Mouse (Mus musculus): ENCODE data around the gene Ifne. TPM values are rescaled to one million over a fixed set of nuclear protein-coding genes. Genes with fewer than 3 reads are reported as not detected.
"Not testable (repeated sequence)": the region's sequence is repeated elsewhere in the genome, so short reads cannot be mapped to it uniquely, and the experiment has no call there.

Gene Ifne
- polyA plus RNA-seq, 1 experiment from 2014 or later = not detected

GRCm38 (mm10) chr4:88864599-88864998, 15.4 kb downstream of the Ifne start:
- Histone ChIP-seq H3K36me3 (no peaks in the 10 kb centered on the region), H3K4me2 (no peak overlapping the region)
- ATAC-seq (ENCODE audit: insufficient read depth, low FRiP score, low read depth) = no peak

GRCm38 (mm10) chr4:88863309-88863708, 16.7 kb downstream of the Ifne start:
- H3K4me3 ChIP-seq (replicated peaks) = no peak overlapping the region
- H3K9me3 ChIP-seq = no peaks in the 10 kb centered on the region
- peaks cover 7% of the 10 kb centered on the region; the same call in 1 of the 2 replicates for H3K4me1 ChIP-seq
- H3K9ac ChIP-seq = no peak overlapping the region
- ATAC-seq (ENCODE audit: insufficient read depth, low FRiP score, low read depth) = no peak
- no peak overlapping the region for H3K27ac ChIP-seq
- no peaks in the 10 kb centered on the region for H3K36me3 ChIP-seq
- H3K27me3 ChIP-seq (replicated peaks) = 0 out of 2 replicates have a peak, but pooled peaks cover 5% of the 10 kb centered on the region
- 8% methylated on average over 7 of the region's 7 CpGs for WGBS
- H3K4me2 ChIP-seq = no peak overlapping the region

More at GRCm38 (mm10) chr4:88864599-88864998, 15.4 kb downstream of the Ifne start:
- H3K9ac ChIP-seq = no peak overlapping the region
- H3K4me1 ChIP-seq = peaks cover 7% of the 10 kb centered on the region; the same call in 1 of the 2 replicates
- no peak overlapping the region for H3K4me3 ChIP-seq (replicated peaks)
- 57% methylated on average over 9 of the region's 9 CpGs for WGBS
- H3K9me3 ChIP-seq = no peaks in the 10 kb centered on the region
- 0 out of 2 replicates have a peak, but pooled peaks cover 5% of the 10 kb centered on the region for H3K27me3 ChIP-seq (replicated peaks)
- no peak overlapping the region for H3K27ac ChIP-seq

- H3K27me3 ChIP-seq (replicated peaks) = no peaks in the 10 kb centered on the region
- no peak overlapping the region for H3K4me2 ChIP-seq
- no peak overlapping the region for H3K4me3 ChIP-seq (replicated peaks)
- no peaks in the 10 kb centered on the region for H3K36me3 ChIP-seq
- no peaks in the 10 kb centered on the region for H3K9me3 ChIP-seq
- H3K9ac ChIP-seq = no peak overlapping the region
- ATAC-seq (ENCODE audit: insufficient read depth, low FRiP score, low read depth) = no peak
- H3K27ac ChIP-seq = no peak overlapping the region
- H3K4me1 ChIP-seq = no peaks in the 10 kb centered on the region
These were observed 20.8 kb downstream of the Ifne start for GRCm38 (mm10) chr4:88859214-88859613.

GRCm38 (mm10) chr4:88851026-88851763, 28.8 kb downstream of the Ifne start:
- no peaks in the 10 kb centered on the region for H3K4me1 ChIP-seq
- H3K36me3 ChIP-seq = no peaks in the 10 kb centered on the region
- H3K4me2 ChIP-seq = no peak overlapping the region
- 71% methylated on average over 4 of the region's 4 CpGs for WGBS
- H3K4me3 ChIP-seq (replicated peaks) = no peak overlapping the region
- no peaks in the 10 kb centered on the region for H3K9me3 ChIP-seq
- H3K27ac ChIP-seq = no peak overlapping the region
- no peaks in the 10 kb centered on the region for H3K27me3 ChIP-seq (replicated peaks)
- no peak for ATAC-seq (ENCODE audit: insufficient read depth, low FRiP score, low read depth)
- H3K9ac ChIP-seq = no peak overlapping the region

GRCm38 (mm10) chr4:88849698-88850097, 30.3 kb downstream of the Ifne start, which contains the start of gene Ifna1:
TSS of gene Ifna1 (plus strand) at chr4:88850087.
- WGBS = 86% methylated on average over 1 of the region's 1 CpGs
- no peak within 1 kb of the TSS for H3K4me2 ChIP-seq
- no peaks in the 10 kb centered on the region for H3K27me3 ChIP-seq (replicated peaks)
- ATAC-seq (ENCODE audit: insufficient read depth, low FRiP score, low read depth) = no peak
- no peaks in the 10 kb centered on the region for H3K4me1 ChIP-seq
- H3K4me3 ChIP-seq (replicated peaks) = no peak within 1 kb of the TSS
- no peaks in the 10 kb centered on the region for H3K9me3 ChIP-seq
- no peaks in the 10 kb centered on the region for H3K36me3 ChIP-seq
- no peak within 1 kb of the TSS for H3K9ac ChIP-seq
- H3K27ac ChIP-seq = no peak within 1 kb of the TSS

- no peak overlapping the region for H3K9ac ChIP-seq
- 55% methylated on average over 2 of the region's 2 CpGs for WGBS
- no peak overlapping the region for H3K4me3 ChIP-seq (replicated peaks)
- no peaks in the 10 kb centered on the region for H3K27me3 ChIP-seq (replicated peaks)
- no peaks in the 10 kb centered on the region for H3K9me3 ChIP-seq
- H3K27ac ChIP-seq = no peak overlapping the region
- ATAC-seq (ENCODE audit: insufficient read depth, low FRiP score, low read depth) = no peak
- H3K4me2 ChIP-seq = no peak overlapping the region
- H3K4me1 ChIP-seq = no peaks in the 10 kb centered on the region
- H3K36me3 ChIP-seq = no peaks in the 10 kb centered on the region
These were observed 34.7 kb downstream of the Ifne start for GRCm38 (mm10) chr4:88845334-88845733.

- no peak within 1 kb of the TSS for H3K4me2 ChIP-seq
These were observed 38.5 kb downstream of the Ifne start, which contains the start of gene Ifna4 for GRCm38 (mm10) chr4:88841438-88841911. TSS of gene Ifna4 (plus strand) at chr4:88841861.

GRCm38 (mm10) chr4:88840058-88840457, 39.9 kb downstream of the Ifne start:
- Histone ChIP-seq H3K36me3 (no peaks in the 10 kb centered on the region), H3K9me3 (no peaks in the 10 kb centered on the region), H3K4me3 (replicated peaks) (no peak overlapping the region), H3K27me3 (replicated peaks) (no peaks in the 10 kb centered on the region), H3K9ac (no peak overlapping the region), H3K27ac (no peak overlapping the region), H3K4me2 (no peak overlapping the region), H3K4me1 (no peaks in the 10 kb centered on the region)
- WGBS = 62% methylated on average over 3 of the region's 3 CpGs
- ATAC-seq (ENCODE audit: insufficient read depth, low FRiP score, low read depth) = no peak

More at GRCm38 (mm10) chr4:88841438-88841911, 38.5 kb downstream of the Ifne start, which contains the start of gene Ifna4:
- Histone ChIP-seq H3K9ac (no peak within 1 kb of the TSS), H3K4me3 (replicated peaks) (no peak within 1 kb of the TSS), H3K36me3 (no peaks in the 10 kb centered on the region), H3K27ac (no peak within 1 kb of the TSS), H3K9me3 (no peaks in the 10 kb centered on the region), H3K27me3 (replicated peaks) (no peaks in the 10 kb centered on the region), H3K4me1 (no peaks in the 10 kb centered on the region)
- WGBS = 47% methylated on average over 2 of the region's 2 CpGs
- ATAC-seq (ENCODE audit: insufficient read depth, low FRiP score, low read depth) = no peak

- H3K4me2 ChIP-seq = no peak overlapping the region
- no peak overlapping the region for H3K9ac ChIP-seq
- H3K27me3 ChIP-seq (replicated peaks) = no peaks in the 10 kb centered on the region
- no peaks in the 10 kb centered on the region for H3K4me1 ChIP-seq
- H3K9me3 ChIP-seq = no peaks in the 10 kb centered on the region
- 45% methylated on average over 3 of the region's 3 CpGs for WGBS
- H3K27ac ChIP-seq = no peak overlapping the region
- no peak for ATAC-seq (ENCODE audit: insufficient read depth, low FRiP score, low read depth)
- H3K4me3 ChIP-seq (replicated peaks) = no peak overlapping the region
- no peaks in the 10 kb centered on the region for H3K36me3 ChIP-seq
These were observed 41.2 kb downstream of the Ifne start for GRCm38 (mm10) chr4:88838828-88839227.

- not testable (repeated sequence) for H3K4me2 ChIP-seq; ATAC-seq (ENCODE audit: insufficient read depth, low FRiP score, low read depth); H3K4me3 ChIP-seq (replicated peaks); H3K27ac ChIP-seq; H3K4me1 ChIP-seq; H3K27me3 ChIP-seq (replicated peaks); H3K9ac ChIP-seq; H3K9me3 ChIP-seq; H3K36me3 ChIP-seq
- WGBS = 88% methylated on average over 1 of the region's 1 CpGs
These were observed 44.8 kb downstream of the Ifne start, which contains the start of gene Ifna5 for GRCm38 (mm10) chr4:88835225-88835624. TSS of gene Ifna5 (plus strand) at chr4:88835525.

- no peak for ATAC-seq (ENCODE audit: insufficient read depth, low FRiP score, low read depth)
- H3K4me3 ChIP-seq (replicated peaks) = no peak overlapping the region
- no peak overlapping the region for H3K4me2 ChIP-seq
- H3K9ac ChIP-seq = no peak overlapping the region
- H3K27ac ChIP-seq = no peak overlapping the region
- H3K9me3 ChIP-seq = no peaks in the 10 kb centered on the region
- WGBS = 38% methylated on average over 4 of the region's 4 CpGs
- no peaks in the 10 kb centered on the region for H3K4me1 ChIP-seq
- H3K27me3 ChIP-seq (replicated peaks) = no peaks in the 10 kb centered on the region
- no peaks in the 10 kb centered on the region for H3K36me3 ChIP-seq
These were observed 49.5 kb downstream of the Ifne start for GRCm38 (mm10) chr4:88830523-88830922.

Data from stomach, embryonic 15.5 days (tissue).